Mouse (Mus musculus): ENCODE results near the gene Gm21973. TPM values are rescaled to one million over a fixed set of nuclear protein-coding genes. Genes with fewer than 3 reads are reported as not detected.

The Gm21973 gene
- polyA plus RNA-seq, 1 experiment from 2014 or later = not detected

DNA sequence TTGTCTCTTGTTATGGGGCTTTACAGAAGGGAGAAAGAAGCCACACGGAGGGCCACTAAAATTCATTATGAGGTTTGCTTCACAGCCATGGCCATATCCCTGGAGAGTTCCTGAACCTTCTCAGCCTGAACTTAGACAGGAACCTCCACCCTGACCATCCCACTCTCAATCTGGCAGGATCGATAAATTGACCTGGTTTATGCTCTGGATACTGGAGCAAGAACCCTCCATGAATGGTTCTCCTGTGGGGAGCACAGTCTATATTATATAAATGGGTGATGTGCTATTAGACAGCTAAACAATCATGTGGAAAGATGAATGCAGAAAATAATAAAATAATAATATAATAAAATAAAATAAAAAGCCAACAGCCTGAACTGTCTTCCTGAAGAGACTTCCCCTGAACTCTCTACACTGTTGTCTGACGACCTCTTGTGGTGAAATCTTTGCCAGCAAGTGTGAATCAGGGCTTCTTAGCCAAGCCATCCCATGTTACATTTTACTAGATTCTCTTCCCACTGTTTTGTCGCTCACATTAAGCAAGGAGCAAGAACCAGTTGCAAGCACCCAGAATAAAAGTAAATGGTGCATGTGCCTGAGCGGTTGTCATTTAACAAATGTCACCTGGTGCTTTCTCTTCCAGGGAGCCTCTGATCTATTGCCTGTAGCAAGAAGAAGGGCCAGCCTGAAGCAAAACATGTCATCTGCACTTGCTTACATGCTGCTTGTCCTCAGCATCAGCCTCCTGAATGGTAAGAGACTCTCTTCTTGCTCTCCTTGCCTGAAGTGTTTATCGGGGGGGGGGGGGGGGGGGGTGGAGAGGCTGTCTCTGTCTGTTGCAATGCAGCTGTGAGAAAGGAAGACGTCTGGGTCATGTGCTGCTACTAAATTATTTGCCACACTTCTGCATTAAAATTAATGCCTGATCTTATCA is 11.4 kb upstream of the Gm21973 start:
- Histone ChIP-seq H3K4me3 (ENCODE audit: low read length) (no peak overlapping the region), H3K9me3 (ENCODE audit: low read length) (no peaks in the 10 kb centered on the region), H3K9ac (replicated peaks; ENCODE audit: low read length) (no peak overlapping the region), H3K4me1 (ENCODE audit: insufficient read depth, low read length) (no peaks in the 10 kb centered on the region), H3K36me3 (ENCODE audit: insufficient read depth, low read length) (no peaks in the 10 kb centered on the region), H3K27ac (ENCODE audit: low read length) (no peak overlapping the region), H3K27me3 (ENCODE audit: insufficient read depth, low read length) (no peaks in the 10 kb centered on the region), H3K4me2 (replicated peaks; ENCODE audit: low read depth, low read length) (no peak overlapping the region; the same call in 1 of the 2 replicates)
- WGBS = 35% methylated on average over 7 of the region's 7 CpGs
- peak; percentile 42; the same call in 1 of the 2 replicates for ATAC-seq (ENCODE audit: low FRiP score, low TSS enrichment)

DNA sequence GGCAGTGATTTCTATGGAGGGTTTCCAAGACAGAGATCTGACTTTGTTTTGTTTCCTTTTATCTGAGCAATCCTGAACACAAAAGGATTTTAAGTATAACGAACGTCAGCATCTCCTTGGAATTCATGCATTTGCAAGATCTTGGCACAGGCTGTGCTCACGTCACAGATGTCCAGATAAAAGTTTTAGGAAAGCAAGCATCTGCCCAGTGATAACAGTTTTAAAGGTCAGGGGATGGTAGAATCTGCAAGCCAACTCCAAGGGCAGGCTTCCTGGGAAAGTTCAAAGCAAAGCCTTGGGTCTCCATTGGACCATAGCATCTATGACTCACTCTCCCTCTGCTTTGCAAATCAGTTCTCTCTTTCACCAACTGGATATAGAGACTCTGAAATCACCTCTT is 5.4 kb downstream of the Gm21973 start:
- H3K27ac ChIP-seq (ENCODE audit: low read length) = no peak overlapping the region
- no peak overlapping the region for H3K9ac ChIP-seq (replicated peaks; ENCODE audit: low read length)
- H3K9me3 ChIP-seq (ENCODE audit: low read length) = no peaks in the 10 kb centered on the region
- no peaks in the 10 kb centered on the region for H3K36me3 ChIP-seq (ENCODE audit: insufficient read depth, low read length)
- no peaks in the 10 kb centered on the region for H3K27me3 ChIP-seq (ENCODE audit: insufficient read depth, low read length)
- WGBS = 85% methylated on average over 3 of the region's 3 CpGs
- no peaks in the 10 kb centered on the region for H3K4me1 ChIP-seq (ENCODE audit: insufficient read depth, low read length)
- no peak overlapping the region for H3K4me2 ChIP-seq (replicated peaks; ENCODE audit: low read depth, low read length)
- ATAC-seq (ENCODE audit: low FRiP score, low TSS enrichment) = no peak
- H3K4me3 ChIP-seq (ENCODE audit: low read length) = no peak overlapping the region

DNA sequence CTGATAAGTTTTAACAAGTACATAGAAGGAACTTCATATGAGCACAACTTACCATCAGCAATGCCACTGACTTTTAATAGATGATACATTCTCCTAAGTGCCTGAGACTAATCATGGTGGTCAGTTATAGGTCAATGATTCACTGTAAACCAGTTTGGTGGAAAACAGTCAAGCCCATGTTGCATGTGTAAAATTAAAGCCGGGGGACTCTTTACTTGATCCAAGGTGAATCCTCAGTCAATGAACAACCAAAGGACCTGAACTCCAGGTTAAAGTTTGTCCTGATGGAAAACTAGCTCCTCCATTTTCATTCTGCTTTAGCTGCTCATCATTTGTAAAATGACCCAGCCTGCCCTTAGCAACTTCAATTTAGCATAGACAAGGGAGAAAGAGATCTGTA is 7.4 kb downstream of the Gm21973 start:
- peak; percentile 93 for ATAC-seq (ENCODE audit: low FRiP score, low TSS enrichment)
- Histone ChIP-seq H3K4me1 (ENCODE audit: insufficient read depth, low read length) (no peaks in the 10 kb centered on the region), H3K4me3 (ENCODE audit: low read length) (no peak overlapping the region), H3K9ac (replicated peaks; ENCODE audit: low read length) (no peak overlapping the region), H3K9me3 (ENCODE audit: low read length) (no peaks in the 10 kb centered on the region), H3K4me2 (replicated peaks; ENCODE audit: low read depth, low read length) (no peak overlapping the region), H3K27me3 (ENCODE audit: insufficient read depth, low read length) (no peaks in the 10 kb centered on the region), H3K36me3 (ENCODE audit: insufficient read depth, low read length) (no peaks in the 10 kb centered on the region), H3K27ac (ENCODE audit: low read length) (no peak overlapping the region)
- 74% methylated on average over 1 of the region's 1 CpGs for WGBS

DNA sequence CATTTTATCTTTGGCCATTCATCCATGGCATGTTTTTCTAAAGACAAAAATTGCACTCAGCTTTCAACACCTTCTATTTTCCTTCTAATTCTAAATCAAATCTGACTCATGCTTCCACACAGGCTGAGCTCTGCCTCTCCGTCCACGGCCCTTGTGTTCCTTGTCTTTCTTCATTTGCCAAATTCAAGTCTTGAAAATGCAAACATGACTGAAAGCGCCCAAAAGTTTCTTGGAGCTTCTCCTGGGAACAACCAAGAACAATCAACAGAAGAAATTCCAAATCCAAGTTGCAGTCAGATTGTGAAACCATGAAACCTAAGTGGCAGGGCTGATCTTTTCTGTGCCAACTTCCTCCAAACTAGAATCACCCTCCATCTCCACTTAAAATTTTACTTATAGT is 13.4 kb downstream of the Gm21973 start:
- H3K4me1 ChIP-seq (ENCODE audit: insufficient read depth, low read length) = no peaks in the 10 kb centered on the region
- no peaks in the 10 kb centered on the region for H3K9me3 ChIP-seq (ENCODE audit: low read length)
- WGBS = 79% methylated on average over 3 of the region's 3 CpGs
- no peak overlapping the region for H3K4me2 ChIP-seq (replicated peaks; ENCODE audit: low read depth, low read length)
- H3K4me3 ChIP-seq (ENCODE audit: low read length) = no peak overlapping the region
- H3K36me3 ChIP-seq (ENCODE audit: insufficient read depth, low read length) = no peaks in the 10 kb centered on the region
- no peak overlapping the region for H3K27ac ChIP-seq (ENCODE audit: low read length)
- ATAC-seq (ENCODE audit: low FRiP score, low TSS enrichment) = no peak
- no peaks in the 10 kb centered on the region for H3K27me3 ChIP-seq (ENCODE audit: insufficient read depth, low read length)
- no peak overlapping the region for H3K9ac ChIP-seq (replicated peaks; ENCODE audit: low read length)

DNA sequence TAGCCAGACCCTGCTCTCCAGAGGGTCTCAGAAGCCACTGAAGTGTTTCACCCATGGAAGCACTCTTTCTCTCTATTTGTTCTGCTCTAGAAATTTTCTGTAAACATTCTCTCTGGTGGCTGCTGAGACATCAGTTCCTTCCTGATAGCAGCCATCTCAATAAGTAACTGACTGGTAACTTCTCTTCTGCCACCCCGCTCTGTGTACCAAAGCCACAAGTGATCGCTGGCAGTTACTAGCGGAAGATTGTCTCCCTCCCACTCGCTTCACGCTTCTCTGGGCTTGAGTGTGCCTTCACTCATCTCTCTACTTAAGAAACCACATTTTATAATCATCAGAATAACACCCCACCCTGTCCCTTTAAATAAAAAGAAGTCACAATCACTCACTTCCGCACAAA is 21.9 kb downstream of the Gm21973 start:
- no peaks in the 10 kb centered on the region for H3K4me1 ChIP-seq (ENCODE audit: insufficient read depth, low read length)
- H3K27ac ChIP-seq (ENCODE audit: low read length) = peak overlapping the region; percentile 68
- WGBS = 55% methylated on average over 6 of the region's 6 CpGs

DNA sequence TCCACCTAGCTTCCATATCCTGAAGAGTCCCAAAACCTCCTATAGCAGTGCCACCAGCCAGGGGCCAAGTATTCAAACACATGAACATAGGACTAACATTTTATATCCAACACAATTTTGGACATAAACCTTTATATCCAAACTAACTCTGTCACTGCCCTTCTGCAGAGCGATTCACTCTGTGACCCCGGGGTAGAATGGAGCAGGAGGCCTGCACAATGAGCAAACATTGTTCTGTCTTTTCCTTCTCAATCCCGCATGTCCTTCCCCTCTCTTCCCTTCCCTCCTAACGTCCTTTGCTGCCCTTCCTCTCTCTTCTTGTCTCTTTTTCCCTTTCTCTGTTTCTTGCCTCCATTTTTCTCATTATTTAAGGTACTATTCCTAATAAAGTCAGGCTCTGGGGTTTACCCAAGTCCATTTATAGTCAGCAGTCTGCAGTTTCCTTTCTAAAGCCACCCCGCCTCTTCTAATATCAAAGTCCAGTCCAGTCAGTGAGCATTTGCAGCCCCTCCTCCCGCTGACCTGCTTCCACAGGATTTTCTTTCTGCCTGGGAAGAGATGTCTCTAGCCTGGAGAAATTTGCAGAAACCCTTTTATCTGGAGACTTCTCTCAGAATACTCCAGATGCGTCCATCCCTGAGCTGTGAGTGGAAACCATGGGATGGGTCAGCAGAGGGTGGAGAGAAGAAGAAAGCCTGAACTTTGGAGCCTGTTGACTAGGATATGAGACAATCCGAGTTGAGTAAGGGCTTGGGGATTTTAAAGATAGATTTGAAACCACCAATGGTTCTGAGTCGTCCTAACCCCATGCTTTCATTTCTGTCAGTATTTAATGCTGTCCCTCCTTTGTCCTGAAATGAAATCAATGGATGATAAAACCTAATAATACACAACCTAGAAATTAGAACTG is 33.1 kb downstream of the Gm21973 start, which contains the start of gene Agxt2:
Agxt2 (plus strand) TSS at position 494 of the 910 bp plus-strand sequence.
- ATAC-seq (ENCODE audit: low FRiP score, low TSS enrichment) = peak; percentile 73; the same call in 1 of the 2 replicates
- H3K27ac ChIP-seq (ENCODE audit: low read length) = peak within 1 kb of the TSS; percentile 35
- H3K4me2 ChIP-seq (replicated peaks; ENCODE audit: low read depth, low read length) = no peak within 1 kb of the TSS
- H3K4me3 ChIP-seq (ENCODE audit: low read length) = no peak within 1 kb of the TSS
- H3K27me3 ChIP-seq (ENCODE audit: insufficient read depth, low read length) = no peaks in the 10 kb centered on the region
- H3K36me3 ChIP-seq (ENCODE audit: insufficient read depth, low read length) = no peaks in the 10 kb centered on the region
- 82% methylated on average over 9 of the region's 9 CpGs for WGBS
- H3K9ac ChIP-seq (replicated peaks; ENCODE audit: low read length) = no peak within 1 kb of the TSS
- no peaks in the 10 kb centered on the region for H3K9me3 ChIP-seq (ENCODE audit: low read length)
- H3K4me1 ChIP-seq (ENCODE audit: insufficient read depth, low read length) = no peaks in the 10 kb centered on the region

More for the DNA sequence above, 21.9 kb downstream of the Gm21973 start:
- no peak overlapping the region for H3K9ac ChIP-seq (replicated peaks; ENCODE audit: low read length)
- H3K36me3 ChIP-seq (ENCODE audit: insufficient read depth, low read length) = no peaks in the 10 kb centered on the region
- no peak overlapping the region for H3K4me2 ChIP-seq (replicated peaks; ENCODE audit: low read depth, low read length)
- H3K27me3 ChIP-seq (ENCODE audit: insufficient read depth, low read length) = no peaks in the 10 kb centered on the region
- ATAC-seq (ENCODE audit: low FRiP score, low TSS enrichment) = peak; percentile 85
- no peak overlapping the region for H3K4me3 ChIP-seq (ENCODE audit: low read length)
- H3K9me3 ChIP-seq (ENCODE audit: low read length) = no peaks in the 10 kb centered on the region

DNA sequence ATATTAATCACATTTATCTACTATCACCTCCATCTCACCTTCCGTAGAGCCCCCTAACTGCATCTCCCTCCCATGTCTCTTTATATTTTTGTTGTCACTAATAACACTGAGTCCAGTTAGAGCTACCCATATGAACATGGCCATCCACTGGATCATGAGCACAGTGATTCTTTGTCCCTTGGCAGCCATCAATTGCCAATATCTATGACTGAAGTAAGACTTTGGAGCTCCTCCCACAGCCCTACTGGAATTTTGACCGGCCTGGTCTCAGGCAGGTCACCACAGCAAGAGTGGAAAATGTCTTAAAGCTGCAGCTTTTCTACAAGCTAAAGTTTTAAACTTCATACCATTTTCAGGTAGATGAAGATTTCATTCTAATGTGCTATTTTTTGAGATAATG is 41.2 kb downstream of the Gm21973 start:
- Histone ChIP-seq H3K9ac (replicated peaks; ENCODE audit: low read length) (no peak overlapping the region), H3K4me1 (ENCODE audit: insufficient read depth, low read length) (no peaks in the 10 kb centered on the region), H3K9me3 (ENCODE audit: low read length) (no peaks in the 10 kb centered on the region), H3K4me3 (ENCODE audit: low read length) (no peak overlapping the region), H3K27ac (ENCODE audit: low read length) (no peak overlapping the region), H3K36me3 (ENCODE audit: insufficient read depth, low read length) (no peaks in the 10 kb centered on the region), H3K4me2 (replicated peaks; ENCODE audit: low read depth, low read length) (no peak overlapping the region), H3K27me3 (ENCODE audit: insufficient read depth, low read length) (no peaks in the 10 kb centered on the region)
- WGBS = 90% methylated on average over 2 of the region's 2 CpGs
- ATAC-seq (ENCODE audit: low FRiP score, low TSS enrichment) = no peak

DNA sequence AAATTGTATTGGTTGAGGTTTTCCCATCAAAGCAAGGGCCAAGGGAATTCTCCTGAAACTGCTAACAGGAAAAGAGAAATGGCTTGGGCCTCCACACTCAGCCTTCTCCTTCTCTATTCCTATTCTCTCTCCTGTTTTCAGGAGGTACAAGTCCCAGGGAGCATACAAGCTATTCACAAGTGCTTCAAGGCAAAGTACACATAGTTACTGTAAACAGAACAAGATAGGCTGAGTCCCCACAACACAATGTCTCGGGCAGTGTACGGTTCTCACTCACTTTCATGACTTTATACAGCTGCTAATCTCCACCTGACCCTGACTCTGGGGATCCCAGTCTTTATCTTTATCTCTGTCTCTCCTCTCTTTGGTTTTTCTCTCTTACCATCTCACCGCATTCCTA is 50.2 kb downstream of the Gm21973 start:
- no peaks in the 10 kb centered on the region for H3K27me3 ChIP-seq (ENCODE audit: insufficient read depth, low read length)
- H3K27ac ChIP-seq (ENCODE audit: low read length) = no peak overlapping the region
- no peak overlapping the region for H3K4me3 ChIP-seq (ENCODE audit: low read length)
- H3K9me3 ChIP-seq (ENCODE audit: low read length) = no peaks in the 10 kb centered on the region
- no peaks in the 10 kb centered on the region for H3K4me1 ChIP-seq (ENCODE audit: insufficient read depth, low read length)
- no peaks in the 10 kb centered on the region for H3K36me3 ChIP-seq (ENCODE audit: insufficient read depth, low read length)
- ATAC-seq (ENCODE audit: low FRiP score, low TSS enrichment) = no peak
- no peak overlapping the region for H3K9ac ChIP-seq (replicated peaks; ENCODE audit: low read length)
- no peak overlapping the region for H3K4me2 ChIP-seq (replicated peaks; ENCODE audit: low read depth, low read length)
- 68% methylated on average over 3 of the region's 3 CpGs for WGBS

DNA sequence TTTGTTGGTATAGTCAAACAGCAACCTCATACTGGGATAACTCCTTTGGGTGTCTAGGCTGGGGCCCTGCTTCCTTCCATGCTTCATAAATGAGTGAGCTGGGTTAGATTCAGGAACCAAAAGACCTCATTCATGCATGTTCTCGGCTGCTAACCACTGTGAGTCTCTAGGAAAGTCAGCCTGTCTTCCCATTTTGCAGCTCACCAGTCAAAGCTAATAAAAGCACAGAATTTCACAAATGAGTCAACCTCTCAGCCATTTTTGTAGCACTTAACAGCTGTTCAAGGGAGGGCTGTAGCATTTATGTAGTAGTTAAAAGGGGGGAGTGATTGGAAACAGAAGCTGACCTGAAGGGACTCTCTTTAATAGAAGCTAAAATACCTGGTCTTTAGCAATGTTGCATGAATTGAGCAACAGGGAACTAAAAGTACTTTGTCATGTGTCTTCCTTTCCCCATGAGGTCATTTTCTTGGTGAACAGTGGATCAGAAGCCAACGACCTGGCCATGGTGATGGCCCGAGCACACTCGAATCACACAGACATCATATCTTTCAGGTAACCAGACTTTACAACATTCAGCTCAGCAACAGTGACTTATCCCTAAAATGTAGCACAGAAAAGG is 53.3 kb downstream of the Gm21973 start:
- Histone ChIP-seq H3K4me2 (replicated peaks; ENCODE audit: low read depth, low read length) (no peak overlapping the region), H3K9me3 (ENCODE audit: low read length) (no peaks in the 10 kb centered on the region), H3K9ac (replicated peaks; ENCODE audit: low read length) (no peak overlapping the region), H3K27me3 (ENCODE audit: insufficient read depth, low read length) (no peaks in the 10 kb centered on the region), H3K4me3 (ENCODE audit: low read length) (no peak overlapping the region), H3K36me3 (ENCODE audit: insufficient read depth, low read length) (no peaks in the 10 kb centered on the region), H3K4me1 (ENCODE audit: insufficient read depth, low read length) (no peaks in the 10 kb centered on the region), H3K27ac (ENCODE audit: low read length) (no peak overlapping the region)
- WGBS = 79% methylated on average over 4 of the region's 4 CpGs
- ATAC-seq (ENCODE audit: low FRiP score, low TSS enrichment) = no peak

All from kidney, embryonic 16.5 days (tissue).